Mouse (Mus musculus) bone marrow macrophage, adult 2 months (primary cell): Measurements from ENCODE around the gene Asic1.

Source experiments
- CTCF ChIP-seq: IDR thresholded peaks from 2 replicates; pipeline ENCODE4 v1.5.1; 2012; ENCODE audit warnings: low read depth, mild to moderate bottlenecking, low read length, moderate library complexity
- POLR2A ChIP-seq: IDR thresholded peaks from 2 replicates; pipeline ENCODE4 v1.6.1; 2012; ENCODE audit warnings: mild to moderate bottlenecking, low read depth, low read length, borderline replicate concordance

GRCm38 (mm10) chr15:99703676-99704040 lies 33.5 kb downstream of the Asic1 start:
- TF ChIP-seq CTCF (no peak), POLR2A (no peak)
